Mouse (Mus musculus) CH12.LX (cell line): ENCODE measurements around the gene Ndufa7. TPM values are rescaled to one million over a fixed set of nuclear protein-coding genes. Genes with fewer than 3 reads are reported as not detected.

Experiments used
- DNase-seq: peaks from one replicate; pipeline ENCODE4 v3.0.0-alpha.2; 2013; ENCODE audit errors: extremely low read depth
- H3K27ac ChIP-seq: 2 replicates; pipeline ENCODE4 v1.5.1; 2012; ENCODE audit warnings: low read depth, mild to moderate bottlenecking, control low read depth, moderate library complexity; ENCODE audit not compliant: insufficient read depth
- H3K27me3 ChIP-seq: replicated peaks from 2 replicates; pipeline ENCODE3; 2012; ENCODE audit warnings: inconsistent platforms
- H3K36me3 ChIP-seq, 2 experiments: replicated peaks in 1 of 2; 2 replicates each; pipeline versions ENCODE3 to v1.6.1; 2012; ENCODE audit warnings: inconsistent platforms in 1 of 2, low read length in 1 of 2, mild to moderate bottlenecking in 1 of 2, mixed read lengths in 1 of 2, moderate library complexity in 1 of 2; ENCODE audit not compliant: control insufficient read depth in 1 of 2, insufficient read depth in 1 of 2
- H3K4me1 ChIP-seq, 2 experiments: 2 replicates each; pipeline ENCODE4 v1.6.1; 2012; ENCODE audit warnings: inconsistent platforms in 1 of 2, moderate library complexity in 1 of 2; ENCODE audit not compliant: insufficient read depth in 2 of 2, control insufficient read depth in 1 of 2
- H3K4me2 ChIP-seq: 2 replicates; pipeline ENCODE4 v1.6.1; 2012; ENCODE audit warnings: low read depth, mild to moderate bottlenecking, control low read depth; ENCODE audit not compliant: poor library complexity, insufficient read depth, severe bottlenecking
- H3K4me3 ChIP-seq, 3 experiments: fragments of 150-350 bp in 1 of 3; sonication (generic) in 1 of 3; replicated peaks in 1 of 3; 2 replicates each; pipeline versions ENCODE3 to v1.5.1; 2011 to 2012; ENCODE audit warnings: low read depth in 2 of 3, low read length in 2 of 3, mild to moderate bottlenecking in 2 of 3, moderate library complexity in 2 of 3, control low read depth in 1 of 3, improper control_type of control experiment in 1 of 3, inconsistent platforms in 1 of 3, mixed read lengths in 1 of 3; ENCODE audit not compliant: poor library complexity in 1 of 3
- H3K79me2 ChIP-seq: replicated peaks from 2 replicates; pipeline ENCODE4 v1.6.1; 2012; ENCODE audit warnings: mild to moderate bottlenecking, moderate library complexity; ENCODE audit not compliant: control insufficient read depth, poor library complexity, insufficient read depth, severe bottlenecking; ENCODE audit errors: extremely low read depth
- H3K9ac ChIP-seq: 2 replicates; pipeline ENCODE4 v1.6.1; 2012; ENCODE audit warnings: low read depth, mild to moderate bottlenecking, control low read depth, moderate library complexity; ENCODE audit not compliant: insufficient read depth
- H3K9me3 ChIP-seq: replicated peaks from 2 replicates; pipeline ENCODE3; 2012; ENCODE audit warnings: low read length, inconsistent platforms, mixed read lengths
- BHLHE40 ChIP-seq: IDR thresholded peaks from 2 replicates; pipeline ENCODE4 v1.6.1; 2011; ENCODE audit warnings: mild to moderate bottlenecking, low read depth, low read length, improper control_type of control experiment
- CHD1 ChIP-seq: IDR thresholded peaks from 2 replicates; pipeline ENCODE4 v1.6.1; 2012; ENCODE audit warnings: low read depth, low read length, improper control_type of control experiment, inconsistent platforms
- CHD2 ChIP-seq: IDR thresholded peaks from 2 replicates; pipeline ENCODE4 v1.6.1; 2011; ENCODE audit warnings: low read length, improper control_type of control experiment
- CTCF ChIP-seq, 2 experiments: IDR thresholded peaks in 1 of 2; conservative IDR thresholded peaks in 1 of 2; 2 replicates each; pipeline ENCODE4 v1.5.1; 2011 to 2012; ENCODE audit warnings: low read depth in 2 of 2, low read length in 2 of 2, improper control_type of control experiment in 1 of 2, inconsistent platforms in 1 of 2, mild to moderate bottlenecking in 1 of 2, moderate library complexity in 1 of 2
- E2F4 ChIP-seq: IDR thresholded peaks from 2 replicates; pipeline ENCODE4 v1.6.1; 2011; ENCODE audit warnings: low read depth, low read length, improper control_type of control experiment; ENCODE audit not compliant: insufficient replicate concordance
- ELF1 ChIP-seq: IDR thresholded peaks from 2 replicates; pipeline ENCODE4 v1.6.1; 2014; ENCODE audit warnings: low read depth, mild to moderate bottlenecking, inconsistent platforms, low read length, improper control_type of control experiment
- EP300 ChIP-seq: IDR thresholded peaks from 2 replicates; pipeline ENCODE4 v1.6.1; 2011; ENCODE audit warnings: low read length, improper control_type of control experiment
- ETS1 ChIP-seq: conservative IDR thresholded peaks from 2 replicates; pipeline ENCODE4 v1.6.1; 2012; ENCODE audit warnings: low read depth, mild to moderate bottlenecking, inconsistent platforms, low read length, improper control_type of control experiment, moderate library complexity
- GABPA ChIP-seq: IDR thresholded peaks from 2 replicates; pipeline ENCODE4 v1.6.1; 2012; ENCODE audit warnings: low read depth, low read length, improper control_type of control experiment, inconsistent platforms; ENCODE audit not compliant: insufficient replicate concordance
- IRF4 ChIP-seq: IDR thresholded peaks from 2 replicates; pipeline ENCODE4 v1.6.1; 2014; ENCODE audit warnings: low read depth, mild to moderate bottlenecking, inconsistent platforms, low read length, improper control_type of control experiment
- JUN ChIP-seq: IDR thresholded peaks from 2 replicates; pipeline ENCODE4 v1.6.1; 2011; ENCODE audit warnings: low read depth, mild to moderate bottlenecking, low read length, improper control_type of control experiment, moderate library complexity; ENCODE audit not compliant: insufficient read depth
- JUND ChIP-seq: conservative IDR thresholded peaks from 2 replicates; pipeline ENCODE4 v1.6.1; 2011; ENCODE audit warnings: low read depth, low read length, improper control_type of control experiment
- KAT2A ChIP-seq: IDR thresholded peaks from 2 replicates; pipeline ENCODE4 v1.6.1; 2012; ENCODE audit warnings: low read length, improper control_type of control experiment, inconsistent platforms; ENCODE audit not compliant: insufficient replicate concordance
- MAFK ChIP-seq: IDR thresholded peaks from 2 replicates; pipeline ENCODE4 v1.6.1; 2011; ENCODE audit warnings: low read length, improper control_type of control experiment; ENCODE audit not compliant: insufficient replicate concordance
- MAX ChIP-seq: IDR thresholded peaks from 2 replicates; pipeline ENCODE4 v1.6.1; 2011; ENCODE audit warnings: low read length, improper control_type of control experiment
- MAZ ChIP-seq: IDR thresholded peaks from 2 replicates; pipeline ENCODE4 v1.6.1; 2012; ENCODE audit warnings: low read depth, mild to moderate bottlenecking, inconsistent platforms, low read length, improper control_type of control experiment, moderate library complexity
- MEF2A ChIP-seq: IDR thresholded peaks from 2 replicates; pipeline ENCODE4 v1.6.1; 2014; ENCODE audit warnings: low read depth, mild to moderate bottlenecking, inconsistent platforms, low read length, improper control_type of control experiment, borderline replicate concordance
- MXI1 ChIP-seq: IDR thresholded peaks from 2 replicates; pipeline ENCODE4 v1.6.1; 2011; ENCODE audit warnings: mild to moderate bottlenecking, low read depth, low read length, improper control_type of control experiment
- MYC ChIP-seq: IDR thresholded peaks from 2 replicates; pipeline ENCODE4 v1.6.1; 2011; ENCODE audit warnings: low read depth, mild to moderate bottlenecking, improper control_type of control experiment, low read length
- NELFE ChIP-seq: IDR thresholded peaks from 2 replicates; pipeline ENCODE4 v1.6.1; 2011; ENCODE audit warnings: low read depth, low read length, improper control_type of control experiment
- PAX5 ChIP-seq: IDR thresholded peaks from 2 replicates; pipeline ENCODE4 v1.6.1; 2012; ENCODE audit warnings: low read length, inconsistent platforms, mixed read lengths
- POLR2A ChIP-seq: IDR thresholded peaks from 2 replicates; pipeline ENCODE4 v1.6.1; 2011; ENCODE audit warnings: low read depth, mild to moderate bottlenecking, improper control_type of control experiment, low read length
- POLR2AphosphoS2 ChIP-seq: IDR thresholded peaks from 2 replicates; pipeline ENCODE4 v1.6.1; 2011; ENCODE audit warnings: low read depth, low read length, improper control_type of control experiment
- RAD21 ChIP-seq: IDR thresholded peaks from 2 replicates; pipeline ENCODE4 v1.6.1; 2011; ENCODE audit warnings: low read depth, mild to moderate bottlenecking, low read length, improper control_type of control experiment, moderate library complexity
- RCOR1 ChIP-seq: conservative IDR thresholded peaks from 2 replicates; pipeline ENCODE4 v1.6.1; 2012; ENCODE audit warnings: low read depth, mild to moderate bottlenecking, inconsistent platforms, low read length, improper control_type of control experiment
- SMC3 ChIP-seq: IDR thresholded peaks from 2 replicates; pipeline ENCODE4 v1.6.1; 2011; ENCODE audit warnings: low read depth, low read length, improper control_type of control experiment
- TBP ChIP-seq: conservative IDR thresholded peaks from 2 replicates; pipeline ENCODE4 v1.6.1; 2011; ENCODE audit warnings: low read depth, low read length, improper control_type of control experiment
- TCF12 ChIP-seq: IDR thresholded peaks from 2 replicates; pipeline ENCODE4 v1.6.1; 2014; ENCODE audit warnings: low read depth, mild to moderate bottlenecking, inconsistent platforms, low read length, improper control_type of control experiment
- UBTF ChIP-seq: IDR thresholded peaks from 2 replicates; pipeline ENCODE4 v1.6.1; 2012; ENCODE audit warnings: low read depth, mild to moderate bottlenecking, inconsistent platforms, low read length, improper control_type of control experiment, moderate library complexity
- USF1 ChIP-seq: IDR thresholded peaks from 2 replicates; pipeline ENCODE4 v1.6.1; 2014; ENCODE audit warnings: low read depth, mild to moderate bottlenecking, inconsistent platforms, low read length, improper control_type of control experiment
- ZC3H11A ChIP-seq: IDR thresholded peaks from 2 replicates; pipeline ENCODE4 v1.6.1; 2012; ENCODE audit warnings: low read depth, mild to moderate bottlenecking, inconsistent platforms, low read length, improper control_type of control experiment
- ZKSCAN1 ChIP-seq: IDR thresholded peaks from 2 replicates; pipeline ENCODE4 v1.6.1; 2012; ENCODE audit warnings: low read depth, inconsistent platforms, low read length, improper control_type of control experiment, borderline replicate concordance
- ZMIZ1 ChIP-seq: IDR thresholded peaks from 2 replicates; pipeline ENCODE4 v1.6.1; 2012; ENCODE audit warnings: low read depth, mild to moderate bottlenecking, inconsistent platforms, low read length, improper control_type of control experiment
- dilution Hi-C: fragments of 300-500 bp; cut with MboI; formaldehyde crosslinking; loops from 2 replicates; pipeline ENCODE4 v1.14.3; 2020; ENCODE audit warnings: low sequenced_read_pairs; ENCODE audit not compliant: extremely low pct_unique_long_range_greater_than_20kb, extremely low pct_ligation_motif_present
- in situ Hi-C: fragments of 300-500 bp; cut with MboI; formaldehyde crosslinking; loops from 3 replicates; pipeline ENCODE4 v1.14.3; 2019; ENCODE audit warnings: low sequenced_read_pairs, low pct_ligation_motif_present, low pct_unique_long_range_greater_than_20kb, mixed read lengths
- polyA plus RNA-seq: library from polyadenylated mRNA; unstranded; fragments of >175 nt; gene quantifications from 2 replicates; pipeline ENCODE4 v1.2.1, GENCODE M21; 2012; ENCODE audit warnings: low read depth; ENCODE audit not compliant: insufficient read length
- total RNA-seq, 2 experiments: library from RNA; depleted of rRNA; stranded (reverse); fragments of 300-350 nt in 1 of 2; fragments of >200 nt in 1 of 2; gene quantifications; 2 replicates each; pipeline ENCODE4 v1.2.3; 2012 to 2014

Gene Ndufa7
- total and polyA plus RNA-seq, 3 experiments: 164 to 364 (median 194) TPM

GRCm38 (mm10) chr17:33779967-33780295, 44.4 kb upstream of the Ndufa7 start:
- dilution Hi-C loops: no loop called here
- H3K4me1 ChIP-seq: peaks cover 13 to 30% of the 10 kb centered on the region in 2 experiments
- H3K36me3 ChIP-seq: peaks cover 17 to 44% of the 10 kb centered on the region in 2 experiments
- H3K27me3 ChIP-seq: peaks cover 15% of the 10 kb centered on the region
- no peak overlapping the region for H3K4me3 ChIP-seq
- in situ Hi-C loops: no loop called here
- 0 out of 2 replicates have a peak overlapping the region, but pooled peaks have one; percentile 29 for H3K9ac ChIP-seq
- TF ChIP-seq CHD2: no peak
- no peak for TF ChIP-seq JUN
- no peak for TF ChIP-seq GABPA
- TF ChIP-seq RAD21: no peak
- no peak for TF ChIP-seq POLR2A
- no peak for TF ChIP-seq MXI1
- no peak for TF ChIP-seq TBP
- TF ChIP-seq ZKSCAN1: no peak
- no peak for TF ChIP-seq E2F4
- no peaks in the 10 kb centered on the region for H3K9me3 ChIP-seq
- H3K27ac ChIP-seq: no peak overlapping the region
- DNase-seq: no peak
- H3K4me2 ChIP-seq: peak overlapping the region; percentile 92; the same call in 1 of the 2 replicates
- no peaks in the 10 kb centered on the region for H3K79me2 ChIP-seq

GRCm38 (mm10) chr17:33780431-33780830, 43.9 kb upstream of the Ndufa7 start:
- Histone ChIP-seq H3K4me1 (peaks cover 13 to 30% of the 10 kb centered on the region in 2 experiments), H3K79me2 (no peaks in the 10 kb centered on the region), H3K9ac (peak overlapping the region; percentile 29), H3K27ac (no peak overlapping the region), H3K4me2 (peak overlapping the region; percentile 92), H3K9me3 (no peaks in the 10 kb centered on the region), H3K36me3 (peaks cover 13 to 39% of the 10 kb centered on the region in 2 experiments), H3K27me3 (peaks cover 15% of the 10 kb centered on the region), H3K4me3 (peak overlapping the region; percentile 57 to 58 (median 58))
- peak; percentile 60 for DNase-seq
- in situ Hi-C loops (no loop called here), dilution Hi-C loops (no loop called here)
- TF ChIP-seq UBTF: no peak
- TF ChIP-seq ZC3H11A: no peak
- TF ChIP-seq GABPA: no peak
- TF ChIP-seq KAT2A: no peak
- no peak for TF ChIP-seq MAX
- TF ChIP-seq SMC3: no peak
- TF ChIP-seq MXI1: no peak
- TF ChIP-seq MEF2A: no peak
- no peak for TF ChIP-seq MYC
- peak; percentile 46; the same call in 1 of the 2 replicates for TF ChIP-seq MAZ
- TF ChIP-seq ELF1: no peak
- no peak for TF ChIP-seq NELFE
- TF ChIP-seq JUN: no peak
- no peak for TF ChIP-seq POLR2AphosphoS2
- no peak for TF ChIP-seq POLR2A
- TF ChIP-seq BHLHE40: no peak
- TF ChIP-seq RAD21: no peak
- no peak for TF ChIP-seq CHD1
- TF ChIP-seq IRF4: no peak
- TF ChIP-seq JUND: peak; percentile 32; the same call in 1 of the 2 replicates
- no peak for TF ChIP-seq USF1
- TF ChIP-seq EP300: peak; percentile 53
- TF ChIP-seq TCF12: no peak
- TF ChIP-seq ETS1: 0 out of 2 replicates have a peak, but pooled peaks have one; percentile 17
- TF ChIP-seq MAFK: 0 out of 2 replicates have a peak, but pooled peaks have one; percentile 22
- no peak for TF ChIP-seq PAX5
- no peak for TF ChIP-seq CTCF (conservative IDR thresholded peaks at IDR 0.05 in 1 of 2, IDR thresholded peaks at IDR 0.05 in 1 of 2; ENCODE audit: low read depth in 2 of 2, low read length in 2 of 2)
- TF ChIP-seq ZMIZ1: no peak
- TF ChIP-seq RCOR1: no peak
